Mouse (Mus musculus): Measurements from ENCODE around the gene Robo4.

Gene Robo4

DNA sequence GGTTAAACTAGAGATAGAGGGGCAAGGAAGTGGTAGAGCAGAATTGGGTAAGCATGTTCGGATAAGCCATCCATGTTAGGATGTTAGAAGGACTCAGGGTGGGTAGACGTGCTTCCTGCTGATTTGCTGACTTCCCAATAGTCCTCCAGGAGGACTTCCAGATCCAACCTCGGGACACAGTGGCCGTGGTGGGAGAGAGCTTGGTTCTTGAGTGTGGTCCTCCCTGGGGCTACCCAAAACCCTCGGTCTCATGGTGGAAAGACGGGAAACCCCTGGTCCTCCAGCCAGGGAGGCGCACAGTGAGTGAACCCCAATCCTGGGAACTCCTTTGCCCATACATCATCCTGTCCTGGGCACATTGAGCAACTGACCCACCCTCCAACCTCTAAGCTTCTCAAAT, 1.3 kb downstream of the Robo4 start:
- no peak for DNase-seq

DNA sequence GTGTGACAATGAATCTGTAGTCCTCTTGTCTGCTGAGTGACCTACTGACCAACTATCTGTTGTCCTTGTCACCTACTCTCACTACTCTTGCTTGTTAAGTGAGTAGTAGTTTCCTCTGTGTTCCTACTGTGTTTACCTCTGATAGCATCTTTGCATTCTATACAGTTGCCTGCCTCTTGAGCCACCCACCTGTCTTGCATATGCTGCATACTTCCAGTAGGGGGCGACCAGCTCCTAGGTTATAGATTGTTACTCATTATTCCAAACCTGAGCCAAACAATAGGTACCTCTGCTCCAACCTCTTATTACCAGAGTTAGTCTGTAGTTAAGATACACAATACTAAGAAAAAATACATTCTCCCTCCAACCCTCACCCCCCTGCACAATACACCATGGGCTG, 4.7 kb downstream of the Robo4 start:
- DNase-seq = no peak

DNA sequence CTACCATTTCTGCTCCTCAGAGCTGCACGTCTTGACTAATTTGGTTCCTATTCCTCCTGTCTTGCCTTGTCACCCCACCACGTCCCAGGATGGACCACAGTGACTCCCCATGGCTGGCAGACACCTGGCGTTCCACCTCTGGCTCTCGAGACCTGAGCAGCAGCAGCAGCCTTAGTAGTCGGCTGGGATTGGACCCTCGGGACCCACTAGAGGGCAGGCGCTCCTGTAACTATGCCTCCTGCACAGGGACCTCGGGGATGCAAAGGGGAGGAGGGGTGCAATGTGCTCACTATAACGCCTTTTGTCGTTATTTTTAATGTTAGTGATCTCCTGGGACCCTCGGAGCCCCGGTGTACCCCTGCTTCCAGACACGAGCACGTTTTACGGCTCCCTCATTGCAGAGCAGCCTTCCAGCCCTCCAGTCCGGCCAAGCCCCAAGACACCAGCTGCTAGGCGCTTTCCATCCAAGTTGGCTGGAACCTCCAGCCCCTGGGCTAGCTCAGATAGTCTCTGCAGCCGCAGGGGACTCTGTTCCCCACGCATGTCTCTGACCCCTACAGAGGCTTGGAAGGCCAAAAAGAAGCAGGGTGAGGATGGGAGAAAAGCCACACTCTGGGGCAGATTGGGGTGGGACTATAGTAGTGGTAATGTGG, 6.3 kb downstream of the Robo4 start:
- DNase-seq = no peak

DNA sequence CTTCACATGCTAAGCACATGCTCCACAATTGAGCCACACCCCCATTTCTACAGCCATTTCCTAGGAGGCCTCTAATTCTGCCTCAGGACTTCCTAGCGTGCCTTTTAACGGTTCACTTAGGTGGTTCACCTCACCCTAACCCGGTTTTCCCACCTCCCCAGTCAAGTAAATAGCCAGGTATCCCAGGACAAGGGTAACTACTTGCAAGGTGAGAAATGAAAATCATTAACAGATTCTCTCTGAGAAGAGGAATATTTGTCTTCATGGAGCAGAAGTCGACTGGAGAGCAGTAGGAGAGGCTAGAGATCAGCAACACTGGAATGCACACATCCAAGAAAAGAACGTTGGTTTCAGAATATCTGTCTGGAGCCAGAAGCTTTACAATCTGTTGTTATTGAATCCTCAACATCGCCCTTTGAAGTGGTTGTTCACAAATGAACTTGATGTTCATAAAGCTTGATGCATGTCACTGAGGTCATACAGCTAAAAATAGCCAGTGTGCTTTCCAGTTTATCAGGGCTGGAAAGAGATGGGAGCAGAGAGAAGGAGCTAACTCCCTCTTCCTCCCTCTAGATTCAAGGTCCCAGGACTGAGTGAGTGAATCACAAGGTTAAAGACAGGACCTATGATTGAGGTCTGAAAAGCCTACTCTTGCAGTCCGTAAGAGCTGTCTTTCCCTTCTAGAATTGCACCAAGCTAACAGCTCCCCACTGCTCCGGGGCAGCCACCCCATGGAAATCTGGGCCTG, 8.2 kb downstream of the Robo4 start:
- no peak for DNase-seq

DNA sequence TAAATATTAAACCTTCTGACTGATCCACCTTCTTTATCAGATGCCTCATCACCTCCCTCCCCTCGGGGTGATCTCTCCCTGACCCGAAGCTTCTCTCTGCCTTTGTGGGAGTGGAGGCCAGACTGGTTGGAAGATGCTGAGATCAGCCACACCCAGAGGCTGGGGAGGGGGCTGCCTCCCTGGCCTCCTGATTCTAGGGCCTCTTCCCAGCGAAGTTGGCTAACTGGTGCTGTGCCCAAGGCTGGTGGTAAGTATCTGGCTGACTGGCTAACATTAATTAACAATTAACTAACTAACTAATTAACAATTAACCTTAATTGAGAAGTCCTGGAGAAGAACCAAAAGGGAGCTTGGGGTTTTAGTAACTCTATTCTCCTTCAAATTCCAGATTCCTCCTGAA, 11.3 kb downstream of the Robo4 start:
- DNase-seq = no peak

- DNase-seq = no peak
Measured at GRCm38 (mm10) chr9:37414666-37415065, 13.0 kb downstream of the Robo4 start.

DNA sequence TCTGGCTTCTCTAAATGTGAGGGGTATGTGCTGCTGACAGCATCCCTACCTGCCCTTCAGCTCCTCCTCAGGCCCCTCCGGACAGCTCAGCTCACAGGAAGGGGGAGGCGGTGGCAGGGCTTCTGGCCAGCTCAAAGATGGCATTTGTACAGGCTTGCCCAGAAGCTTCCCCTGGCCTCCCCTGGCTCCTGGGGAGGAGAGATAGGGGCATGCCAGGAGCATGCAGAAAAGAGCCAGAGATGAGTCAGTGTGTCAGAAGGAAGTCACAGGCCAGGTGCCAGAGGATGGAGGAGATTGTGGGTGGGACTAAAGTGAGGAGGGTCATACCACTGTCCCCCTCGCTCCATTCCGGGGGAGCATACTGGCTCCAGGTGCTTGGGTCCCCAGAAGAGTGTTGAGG, 17.1 kb downstream of the Robo4 start:
- DNase-seq = no peak

DNA sequence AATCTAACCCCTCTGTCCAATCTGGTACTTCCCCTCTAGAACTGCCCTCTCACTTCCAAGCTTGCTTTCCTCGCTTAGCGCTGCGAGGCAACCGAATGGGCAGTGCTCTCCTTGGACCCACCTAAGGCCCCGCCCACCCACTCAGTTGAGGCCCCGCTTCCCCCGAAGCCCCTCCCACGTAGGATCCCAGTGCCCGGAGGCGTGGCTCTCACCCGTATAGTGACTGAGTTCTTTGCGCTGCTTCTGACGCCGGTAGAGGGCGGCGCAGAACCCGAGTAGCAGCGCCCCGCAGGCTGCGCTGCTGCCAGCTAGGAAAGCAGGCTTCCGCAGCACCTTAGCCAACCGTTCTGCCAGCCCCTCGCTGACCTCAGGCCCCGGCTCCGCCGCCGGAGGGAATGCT, 19.0 kb downstream of the Robo4 start:
- DNase-seq = peak; percentile 70 to 80

DNA sequence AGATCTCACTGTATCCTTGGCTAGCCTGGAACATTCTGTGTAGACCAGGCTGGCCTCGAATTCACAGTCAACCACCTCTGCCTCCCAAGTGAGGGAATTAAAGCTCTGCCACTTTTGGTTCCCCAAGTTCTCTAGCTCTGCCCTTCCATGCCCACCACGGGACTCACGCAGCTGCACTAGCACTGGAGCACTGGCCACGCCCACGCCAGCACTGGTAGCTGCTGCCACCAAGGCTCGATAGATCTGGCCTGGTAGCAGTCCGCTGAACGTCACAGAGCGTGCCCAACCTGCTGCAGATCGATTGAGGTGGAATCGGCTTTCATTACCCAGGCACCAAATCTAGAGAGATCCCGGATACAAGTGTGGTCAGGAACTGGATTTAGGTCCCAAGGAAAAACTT, 19.5 kb downstream of the Robo4 start:
- peak in 1 of 2 experiments; percentile 30 for DNase-seq

GRCm38 (mm10) chr9:37429326-37429725, 27.6 kb downstream of the Robo4 start:
- DNase-seq = no peak

GRCm38 (mm10) chr9:37430582-37430981, 28.9 kb downstream of the Robo4 start:
- DNase-seq = peak; percentile 55 to 77

GRCm38 (mm10) chr9:37432026-37432666, 30.4 kb downstream of the Robo4 start:
- DNase-seq = no peak

- DNase-seq = no peak
Measured at GRCm38 (mm10) chr9:37432720-37433421, 31.2 kb downstream of the Robo4 start, which contains the start of gene Robo3. Robo3 (minus strand) TSS chr9:37433246.

- no peak for DNase-seq
Measured at GRCm38 (mm10) chr9:37433823-37434560, 32.3 kb downstream of the Robo4 start.

DNA sequence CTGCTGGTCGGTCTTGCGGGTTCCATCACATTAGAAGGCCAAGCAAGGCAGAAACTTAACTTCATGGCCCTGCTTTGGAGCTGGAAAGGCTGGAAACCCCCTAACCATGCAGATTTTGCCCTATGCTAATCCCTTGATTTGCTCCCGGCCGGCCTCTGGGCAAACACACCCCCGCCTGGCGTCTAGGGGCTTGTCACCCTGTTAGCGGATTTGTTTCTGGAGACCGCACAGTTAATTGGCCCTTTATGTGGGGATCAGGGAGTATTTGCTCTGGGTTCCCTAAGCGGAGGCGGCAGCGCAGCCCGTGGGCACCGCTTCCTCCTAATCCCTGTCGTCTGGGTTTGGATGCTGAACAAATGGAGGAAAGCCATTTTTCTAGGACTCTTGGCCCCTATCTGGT, 33.2 kb downstream of the Robo4 start:
- DNase-seq = no peak

DNA sequence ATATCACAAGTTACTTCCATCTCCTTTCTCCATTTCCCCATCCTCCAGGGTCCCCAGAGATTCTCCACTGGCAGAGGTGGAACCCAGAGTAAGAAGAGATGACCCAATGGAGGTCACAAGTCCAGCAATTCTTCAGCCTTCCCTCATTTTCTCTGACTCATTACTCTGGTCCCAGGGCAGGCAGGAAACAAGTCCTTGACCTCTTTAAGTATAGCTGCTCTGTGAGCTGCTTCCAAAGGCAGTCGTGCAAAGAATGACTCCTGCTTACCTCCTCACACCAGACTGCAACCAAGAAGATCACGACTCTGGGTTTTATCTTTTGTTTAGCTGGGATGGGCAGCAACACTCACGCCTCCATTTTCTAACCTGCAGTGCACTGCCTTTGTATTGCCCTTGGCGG, 33.9 kb downstream of the Robo4 start:
- no peak for DNase-seq

GRCm38 (mm10) chr9:37437772-37438735, 36.4 kb downstream of the Robo4 start:
- DNase-seq = peak in 1 of 2 experiments; percentile 0

GRCm38 (mm10) chr9:37452401-37452800, 50.7 kb downstream of the Robo4 start:
- DNase-seq = no peak

- no peak for DNase-seq
Measured at GRCm38 (mm10) chr9:37453328-37453727, 51.6 kb downstream of the Robo4 start.

DNA sequence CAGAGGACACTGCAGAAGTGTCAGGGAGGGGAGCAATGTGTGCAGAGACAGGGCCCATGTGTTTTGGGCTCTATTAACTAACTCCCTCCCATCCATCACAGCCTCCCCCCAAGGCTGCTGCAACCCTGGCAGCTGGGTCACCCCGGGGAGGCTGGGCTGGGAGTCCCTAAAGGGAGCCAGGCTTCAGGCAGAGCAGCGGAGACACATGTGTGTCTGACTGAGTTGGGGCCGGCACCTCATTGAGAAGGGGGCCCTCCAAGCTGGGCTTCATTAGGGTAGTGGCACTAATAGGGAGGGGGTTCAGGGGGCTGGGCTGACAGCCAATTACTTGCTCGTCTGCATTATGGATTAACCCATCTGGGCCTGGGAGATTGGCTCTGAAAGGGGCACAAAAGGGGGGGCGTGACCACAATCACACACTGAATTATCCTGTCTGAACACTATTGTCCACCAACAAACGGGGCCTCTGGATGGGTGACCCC, 52.4 kb downstream of the Robo4 start:
- no peak for DNase-seq

DNA sequence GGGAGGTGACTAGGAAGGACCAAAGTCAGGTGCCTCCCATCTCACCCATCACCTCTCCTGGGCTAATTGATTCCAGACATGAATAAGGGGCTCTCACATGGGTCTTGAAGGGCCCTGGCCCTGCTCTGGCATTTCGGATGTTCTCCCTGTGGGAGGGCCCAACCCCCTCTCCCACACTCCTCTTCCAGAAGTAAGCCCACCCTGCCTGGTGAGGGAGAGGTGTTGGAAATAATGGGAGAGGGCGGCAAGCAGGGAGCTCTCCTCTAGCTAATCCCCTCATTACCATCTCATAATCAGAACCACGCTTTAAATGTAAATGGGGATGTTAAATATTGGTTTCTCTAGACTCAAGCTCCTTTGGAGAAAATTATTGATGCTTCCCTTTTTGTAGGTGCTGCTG, 53.3 kb downstream of the Robo4 start:
- no peak for DNase-seq

Data from spleen, adult 18-20 months (tissue).